Mouse (Mus musculus) E14TG2a.4 (cell line): ENCODE measurements around the gene Dmrtc2.

ENCODE experiments used
- CTCF ChIP-seq: conservative IDR thresholded peaks from 2 replicates; pipeline ENCODE4 v1.5.1; 2014; ENCODE audit warnings: low read length
- NANOG ChIP-seq: IDR thresholded peaks from 2 replicates; pipeline ENCODE4 v1.6.1; 2014; ENCODE audit warnings: borderline replicate concordance, low read length, mixed read lengths
- POU5F1 ChIP-seq: IDR thresholded peaks from 2 replicates; pipeline ENCODE4 v1.6.1; 2014; ENCODE audit warnings: low read length, borderline replicate concordance

DNA sequence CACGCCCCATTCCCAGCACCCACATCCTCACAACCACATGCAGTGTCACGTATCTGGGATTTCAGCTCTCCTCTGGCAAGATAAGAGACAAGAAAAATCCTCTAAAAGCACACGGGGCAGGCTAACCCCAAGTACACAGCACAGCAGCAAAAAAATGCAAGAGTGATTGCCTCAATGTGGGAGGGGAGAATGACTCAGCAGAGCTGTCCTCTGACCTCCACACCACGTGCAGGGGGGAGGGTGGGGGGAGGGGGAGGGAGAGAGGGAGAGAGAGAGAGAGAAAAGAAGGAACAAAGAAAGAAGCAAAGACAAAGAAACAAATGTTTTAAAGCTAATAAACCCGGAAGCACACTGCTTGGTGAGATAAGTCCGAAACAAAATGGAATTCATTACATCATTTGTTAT, 19.0 kb upstream of the Dmrtc2 start:
- TF ChIP-seq CTCF (no peak), NANOG (no peak), POU5F1 (no peak)
